In genomic region chr1:191964773-191965481, GRCm38 (mm10) we compare ENCODE assay signal across 8 mouse cellular contexts. TPM values are rescaled to one million over a fixed set of nuclear protein-coding genes. Genes with fewer than 3 reads are reported as not detected.
DNase-seq lines count a peak whose midpoint lies in the region; ATAC-seq and TF ChIP-seq lines count a peak whose summit lies in the region.

No protein-coding gene starts in this region.

- TF ChIP-seq CTCF in midbrain, postnatal 0 days (IDR thresholded peaks at IDR 0.05) = peak; percentile 90

- H3K4me3 ChIP-seq in kidney, embryonic 14.5 days (ENCODE audit: low read length) = no peak overlapping the region
- H3K4me3 ChIP-seq in limb, embryonic 15.5 days = no peak overlapping the region
- H3K4me3 ChIP-seq in midbrain, postnatal 0 days (ENCODE audit: low read depth, low read length) = no peak overlapping the region

- WGBS in kidney, embryonic 14.5 days = 16% methylated on average over 13 of the region's 13 CpGs
- WGBS in limb, embryonic 15.5 days = 16% methylated on average over 13 of the region's 13 CpGs
- 16% methylated on average over 13 of the region's 13 CpGs for WGBS in midbrain, postnatal 0 days

- H3K4me1 ChIP-seq in kidney, embryonic 14.5 days (ENCODE audit: control insufficient read depth, insufficient read depth, low read length) = 0 out of 2 replicates have a peak, but pooled peaks cover 6% of the 10 kb centered on the region
- peaks cover 6% of the 10 kb centered on the region; the same call in 1 of the 2 replicates for H3K4me1 ChIP-seq in limb, embryonic 15.5 days
- H3K4me1 ChIP-seq in midbrain, postnatal 0 days (ENCODE audit: insufficient read depth, low read length) = no peaks in the 10 kb centered on the region

- no peaks in the 10 kb centered on the region for H3K36me3 ChIP-seq in kidney, embryonic 14.5 days (ENCODE audit: control insufficient read depth, insufficient read depth, low read length)
- H3K36me3 ChIP-seq in limb, embryonic 15.5 days = no peaks in the 10 kb centered on the region
- no peaks in the 10 kb centered on the region for H3K36me3 ChIP-seq in midbrain, postnatal 0 days (ENCODE audit: insufficient read depth, low read length)

- no peak overlapping the region for H3K9ac ChIP-seq in kidney, embryonic 14.5 days (ENCODE audit: low read depth, low read length)
- no peak overlapping the region for H3K9ac ChIP-seq in limb, embryonic 15.5 days
- no peak overlapping the region for H3K9ac ChIP-seq in midbrain, postnatal 0 days (replicated peaks; ENCODE audit: low read length, poor library complexity, severe bottlenecking)

- H3K4me2 ChIP-seq in kidney, embryonic 14.5 days (replicated peaks; ENCODE audit: low read depth, low read length) = no peak overlapping the region
- H3K4me2 ChIP-seq in limb, embryonic 15.5 days = 0 out of 2 replicates have a peak overlapping the region, but pooled peaks have one; percentile 26
- H3K4me2 ChIP-seq in midbrain, postnatal 0 days (ENCODE audit: low read depth, low read length, poor library complexity, severe bottlenecking) = no peak overlapping the region

- H3K27ac ChIP-seq in kidney, embryonic 14.5 days (ENCODE audit: low read depth, low read length) = peak overlapping the region; percentile 56; the same call in 1 of the 2 replicates
- no peak overlapping the region for H3K27ac ChIP-seq in limb, embryonic 15.5 days
- no peak overlapping the region for H3K27ac ChIP-seq in midbrain, postnatal 0 days (ENCODE audit: low read depth, low read length)

- H3K9me3 ChIP-seq in kidney, embryonic 14.5 days (ENCODE audit: control insufficient read depth, low read length) = no peaks in the 10 kb centered on the region
- no peaks in the 10 kb centered on the region for H3K9me3 ChIP-seq in limb, embryonic 15.5 days
- no peaks in the 10 kb centered on the region for H3K9me3 ChIP-seq in midbrain, postnatal 0 days (ENCODE audit: low read length)

- no peaks in the 10 kb centered on the region for H3K27me3 ChIP-seq in kidney, embryonic 14.5 days (ENCODE audit: control insufficient read depth, insufficient read depth, low read length)
- H3K27me3 ChIP-seq in limb, embryonic 15.5 days = no peaks in the 10 kb centered on the region
- no peaks in the 10 kb centered on the region for H3K27me3 ChIP-seq in midbrain, postnatal 0 days (ENCODE audit: insufficient read depth, low read length)

- peak; percentile 50 to 68 for DNase-seq in urinary bladder, adult 18-20 months (ENCODE audit: low spot score in 2 of 2)
- no peak for DNase-seq in urinary bladder, adult 2 months (ENCODE audit: low spot score)
- peak; percentile 82 for DNase-seq in embryo, embryonic 9.5 days (ENCODE audit: extremely low spot score)
- peak; percentile 81 to 89 for DNase-seq in heart, adult 18-20 months
- DNase-seq in midbrain, postnatal 0 days (ENCODE audit: low spot score) = peak; percentile 87
- DNase-seq in spleen, postnatal 10 days (ENCODE audit: low spot score in 2 of 2) = peak; percentile 60 to 83

- peak; percentile 56 for ATAC-seq in kidney, embryonic 14.5 days (ENCODE audit: low FRiP score, low TSS enrichment)
- 0 out of 2 replicates have a peak, but pooled peaks have one; percentile 22 for ATAC-seq in limb, embryonic 15.5 days (ENCODE audit: insufficient number of reproducible peaks, low FRiP score, low TSS enrichment, low read depth)
- ATAC-seq in midbrain, postnatal 0 days (ENCODE audit: low FRiP score) = no peak

RNA-seq across cellular contexts. Expression of gene Rd3, which starts 12.2 kb away (rescaled TPM):
- 0.06 and 0.10 TPM in 2 replicates for polyA plus RNA-seq in urinary bladder, adult 2 months (2012; rRNA removed)
- total RNA-seq in heart, adult 18-20 months (2021) = under 1 TPM; 0.15 to 0.26 TPM
- 0.20 and 0.27 TPM in 2 replicates for polyA plus RNA-seq in kidney, embryonic 14.5 days (2014; fragmentation: Nextera tagmentation; extraction: Ambion mirVana)
- polyA plus RNA-seq in limb, embryonic 15.5 days (2015; fragmentation: Nextera tagmentation; extraction: Ambion mirVana) = 0.37 and 0.89 TPM in 2 replicates
- total RNA-seq in midbrain, postnatal 0 days (2014; rRNA removed) = 1.5 and 3.3 TPM in 2 replicates
- polyA plus RNA-seq in midbrain, postnatal 0 days (2015; fragmentation: Nextera tagmentation; extraction: Ambion mirVana) = 2.0 and 2.8 TPM in 2 replicates

RNA-seq across cellular contexts. Expression of gene Slc30a1, which starts 58.4 kb away (rescaled TPM):
- 11.2 and 12.6 TPM in 2 replicates for polyA plus RNA-seq in urinary bladder, adult 2 months (2012; rRNA removed)
- total RNA-seq in heart, adult 18-20 months (2021) = 10 to 100 TPM; 16.4 to 19.5 TPM
- polyA plus RNA-seq in kidney, embryonic 14.5 days (2014; fragmentation: Nextera tagmentation; extraction: Ambion mirVana) = 2.0 and 2.4 TPM in 2 replicates
- polyA plus RNA-seq in limb, embryonic 15.5 days (2015; fragmentation: Nextera tagmentation; extraction: Ambion mirVana) = 3.4 and 4.0 TPM in 2 replicates
- 21.9 and 27.4 TPM in 2 replicates for total RNA-seq in midbrain, postnatal 0 days (2014; rRNA removed)
- 4.4 and 5.1 TPM in 2 replicates for polyA plus RNA-seq in midbrain, postnatal 0 days (2015; fragmentation: Nextera tagmentation; extraction: Ambion mirVana)
